Mouse (Mus musculus) MEL (cell line): Measurements from ENCODE around the gene Slitrk1. TPM values are rescaled to one million over a fixed set of nuclear protein-coding genes. Genes with fewer than 3 reads are reported as not detected.

Experiments
- DNase-seq: peaks from one replicate; pipeline ENCODE4 v3.0.0; 2011; ENCODE audit warnings: low read depth, low spot score
- H3K27ac ChIP-seq: 2 replicates; pipeline ENCODE4 v1.5.1; 2012; ENCODE audit warnings: low read depth, mild to moderate bottlenecking, control low read depth, low read length, moderate library complexity; ENCODE audit not compliant: control insufficient read depth
- H3K27me3 ChIP-seq, 2 experiments: fragments of 150-350 bp in 1 of 2; sonication (generic) in 1 of 2; 2 replicates each; pipeline ENCODE4 v1.6.1; 2012; ENCODE audit warnings: low read length in 2 of 2, mild to moderate bottlenecking in 2 of 2, improper control_type of control experiment in 1 of 2, moderate library complexity in 1 of 2; ENCODE audit not compliant: insufficient read depth in 2 of 2, control insufficient read depth in 1 of 2
- H3K36me3 ChIP-seq, 2 experiments: 2 replicates each; pipeline ENCODE4 v1.6.1; 2012 to 2014; ENCODE audit warnings: low read length in 2 of 2, improper control_type of control experiment in 1 of 2, inconsistent platforms in 1 of 2, mild to moderate bottlenecking in 1 of 2; ENCODE audit not compliant: insufficient read depth in 2 of 2, control insufficient read depth in 1 of 2
- H3K4me1 ChIP-seq, 2 experiments: fragments of 150-350 bp in 1 of 2; sonication (generic) in 1 of 2; 2 replicates each; pipeline ENCODE4 v1.6.1; 2012; ENCODE audit warnings: low read length in 2 of 2, improper control_type of control experiment in 1 of 2, mild to moderate bottlenecking in 1 of 2; ENCODE audit not compliant: insufficient read depth in 2 of 2, control insufficient read depth in 1 of 2
- H3K4me3 ChIP-seq, 2 experiments: fragments of 150-350 bp in 1 of 2; sonication (generic) in 1 of 2; 2 replicates each; pipeline ENCODE4 v1.5.1; 2012; ENCODE audit warnings: low read depth in 2 of 2, low read length in 2 of 2, mild to moderate bottlenecking in 2 of 2, moderate library complexity in 2 of 2, control low read depth in 1 of 2, improper control_type of control experiment in 1 of 2; ENCODE audit not compliant: control insufficient read depth in 1 of 2, insufficient read depth in 1 of 2
- H3K79me2 ChIP-seq: 2 replicates; pipeline ENCODE4 v1.6.1; 2012; ENCODE audit warnings: mild to moderate bottlenecking, low read length, moderate library complexity; ENCODE audit not compliant: control insufficient read depth, poor library complexity, insufficient read depth
- H3K9ac ChIP-seq: 2 replicates; pipeline ENCODE4 v1.6.1; 2012; ENCODE audit warnings: low read depth, mild to moderate bottlenecking, control low read depth, low read length, moderate library complexity; ENCODE audit not compliant: control insufficient read depth, poor library complexity, severe bottlenecking
- H3K9me3 ChIP-seq: fragments of 150-350 bp; sonication (generic); replicated peaks from 2 replicates; pipeline ENCODE4 v1.6.1; 2012; ENCODE audit warnings: mild to moderate bottlenecking, low read length, improper control_type of control experiment, moderate library complexity; ENCODE audit not compliant: insufficient read depth
- BHLHE40 ChIP-seq: IDR thresholded peaks from 2 replicates; pipeline ENCODE4 v1.6.1; 2012; ENCODE audit warnings: low read depth, mild to moderate bottlenecking, inconsistent platforms, low read length, improper control_type of control experiment, borderline replicate concordance
- CHD1 ChIP-seq: IDR thresholded peaks from 2 replicates; pipeline ENCODE4 v1.6.1; 2012; ENCODE audit warnings: low read depth, mild to moderate bottlenecking, inconsistent platforms, low read length, improper control_type of control experiment
- CHD2 ChIP-seq: IDR thresholded peaks from 2 replicates; pipeline ENCODE4 v1.6.1; 2011; ENCODE audit warnings: low read length, improper control_type of control experiment
- E2F4 ChIP-seq: IDR thresholded peaks from 2 replicates; pipeline ENCODE4 v1.6.1; 2011; ENCODE audit warnings: low read depth, low read length, improper control_type of control experiment, borderline replicate concordance
- ETS1 ChIP-seq: IDR thresholded peaks from 2 replicates; pipeline ENCODE4 v1.6.1; 2012; ENCODE audit warnings: low read depth, mild to moderate bottlenecking, inconsistent platforms, low read length, improper control_type of control experiment, moderate library complexity
- GATA1 ChIP-seq: IDR thresholded peaks from 2 replicates; pipeline ENCODE4 v1.6.1; 2011; ENCODE audit warnings: low read depth, low read length, improper control_type of control experiment
- JUND ChIP-seq: IDR thresholded peaks from 2 replicates; pipeline ENCODE4 v1.6.1; 2011; ENCODE audit warnings: low read depth, mild to moderate bottlenecking, improper control_type of control experiment, low read length
- MAFK ChIP-seq: IDR thresholded peaks from 2 replicates; pipeline ENCODE4 v1.6.1; 2011; ENCODE audit warnings: low read depth, mild to moderate bottlenecking, low read length, improper control_type of control experiment, borderline replicate concordance
- MYB ChIP-seq: IDR thresholded peaks from 2 replicates; pipeline ENCODE4 v1.6.1; 2011; ENCODE audit warnings: mild to moderate bottlenecking, low read depth, low read length, improper control_type of control experiment
- MYC ChIP-seq: IDR thresholded peaks from 2 replicates; pipeline ENCODE4 v1.6.1; 2011; ENCODE audit warnings: low read depth, mild to moderate bottlenecking, low read length, improper control_type of control experiment, moderate library complexity
- NELFE ChIP-seq: IDR thresholded peaks from 2 replicates; pipeline ENCODE4 v1.6.1; 2011; ENCODE audit warnings: low read depth, low read length, improper control_type of control experiment
- USF2 ChIP-seq, 2 experiments: IDR thresholded peaks; 2 replicates each; pipeline ENCODE4 v1.6.1; 2011 to 2012; ENCODE audit warnings: improper control_type of control experiment in 2 of 2, low read length in 2 of 2, borderline replicate concordance in 1 of 2, inconsistent platforms in 1 of 2, low read depth in 1 of 2, mild to moderate bottlenecking in 1 of 2; ENCODE audit not compliant: insufficient read depth in 1 of 2
- ZKSCAN1 ChIP-seq: IDR thresholded peaks from 2 replicates; pipeline ENCODE4 v1.6.1; 2012; ENCODE audit warnings: low read depth, mild to moderate bottlenecking, inconsistent platforms, low read length, improper control_type of control experiment, moderate library complexity
- ZMIZ1 ChIP-seq: IDR thresholded peaks from 2 replicates; pipeline ENCODE4 v1.6.1; 2012; ENCODE audit warnings: low read depth, mild to moderate bottlenecking, inconsistent platforms, low read length, improper control_type of control experiment, moderate library complexity
- ZNF384 ChIP-seq: IDR thresholded peaks from 2 replicates; pipeline ENCODE4 v1.6.1; 2012; ENCODE audit warnings: low read depth, mild to moderate bottlenecking, inconsistent platforms, low read length, improper control_type of control experiment
- polyA plus RNA-seq, 2 experiments: library from polyadenylated mRNA; stranded (reverse) in 1 of 2; unstranded in 1 of 2; fragments of >175 nt in 1 of 2; fragments of >200 nt in 1 of 2; gene quantifications; 2 replicates each; pipeline versions ENCODE4 v1.2.1 to v1.2.4; 2012; ENCODE audit warnings: low replicate concordance in 2 of 2, low read depth in 1 of 2; ENCODE audit not compliant: insufficient read length in 2 of 2, insufficient read depth in 1 of 2, missing spikeins in 1 of 2
- total RNA-seq: library from RNA; depleted of rRNA; stranded (reverse); fragments of 300-350 nt; gene quantifications from 2 replicates; pipeline ENCODE4 v1.2.3, GENCODE M21; 2012

The Slitrk1 gene
- total and polyA plus RNA-seq, 3 experiments: not detected

GRCm38 (mm10) chr14:108895456-108895855 is 18.5 kb downstream of the Slitrk1 start:
- no peaks in the 10 kb centered on the region for H3K79me2 ChIP-seq
- H3K36me3 ChIP-seq: no peaks in the 10 kb centered on the region
- no peaks in the 10 kb centered on the region for H3K4me1 ChIP-seq
- H3K27me3 ChIP-seq: no peaks in the 10 kb centered on the region
- H3K4me3 ChIP-seq: no peak overlapping the region
- no peak overlapping the region for H3K9ac ChIP-seq
- H3K27ac ChIP-seq: no peak overlapping the region
- TF ChIP-seq NELFE: no peak
- TF ChIP-seq ETS1: no peak
- no peak for TF ChIP-seq CHD2
- TF ChIP-seq ZKSCAN1: no peak
- no peak for TF ChIP-seq USF2 (IDR thresholded peaks at IDR 0.05; ENCODE audit: borderline replicate concordance in 1 of 2, insufficient read depth in 1 of 2, low read depth in 1 of 2, low read length in 2 of 2)
- TF ChIP-seq MYC: no peak
- TF ChIP-seq GATA1: no peak
- TF ChIP-seq BHLHE40: no peak
- no peak for TF ChIP-seq MYB
- no peak for TF ChIP-seq JUND
- TF ChIP-seq ZMIZ1: no peak
- no peak for TF ChIP-seq E2F4
- no peak for TF ChIP-seq MAFK
- no peaks in the 10 kb centered on the region for H3K9me3 ChIP-seq
- DNase-seq: no peak

GRCm38 (mm10) chr14:108867816-108868215 is 46.1 kb downstream of the Slitrk1 start:
- Histone ChIP-seq H3K9me3 (no peaks in the 10 kb centered on the region), H3K79me2 (no peaks in the 10 kb centered on the region), H3K36me3 (no peaks in the 10 kb centered on the region), H3K27ac (no peak overlapping the region), H3K27me3 (no peaks in the 10 kb centered on the region), H3K4me1 (no peaks in the 10 kb centered on the region), H3K4me3 (no peak overlapping the region), H3K9ac (no peak overlapping the region)
- peak; percentile 15 for DNase-seq
- TF ChIP-seq ZKSCAN1 (no peak), CHD1 (no peak), ZNF384 (no peak)

GRCm38 (mm10) chr14:108864631-108865030 is 49.3 kb downstream of the Slitrk1 start:
- no peak overlapping the region for H3K9ac ChIP-seq
- no peaks in the 10 kb centered on the region for H3K9me3 ChIP-seq
- H3K4me3 ChIP-seq: no peak overlapping the region
- DNase-seq: no peak
- H3K27ac ChIP-seq: no peak overlapping the region
- no peaks in the 10 kb centered on the region for H3K4me1 ChIP-seq
- no peaks in the 10 kb centered on the region for H3K27me3 ChIP-seq
- H3K79me2 ChIP-seq: no peaks in the 10 kb centered on the region
- no peak for TF ChIP-seq USF2 (IDR thresholded peaks at IDR 0.05; ENCODE audit: borderline replicate concordance in 1 of 2, insufficient read depth in 1 of 2, low read depth in 1 of 2, low read length in 2 of 2)
- H3K36me3 ChIP-seq: no peaks in the 10 kb centered on the region
